Comparison of ENCODE assay signal across 14 mouse cellular contexts in genomic region chr10:62730826-62731225, GRCm38 (mm10). TPM values are rescaled to one million over a fixed set of nuclear protein-coding genes. Genes with fewer than 3 reads are reported as not detected.
"Had no signal": no experiment of that assay in that cellular context is flagged by ENCODE, and none has a peak within 500 bp of the region (broad histone marks: within the 10 kb centered on the region; RNA-seq: fewer than 3 reads in every experiment).

No protein-coding gene starts in this region.

- DNase-seq: left cerebral cortex, postnatal 4 days; liver; liver, embryonic 13.5 days; liver, postnatal 0 days; lung, adult 18-20 months; lung, adult 2 months; lung, embryonic 14.5 days; lung, postnatal 10 days; lung, postnatal 14 days; lung, postnatal 36 days; lung, postnatal 4 days; midbrain, embryonic 14.5 days had no signal

RNA-seq across cellular contexts. Expression of gene Stox1, which starts 4.9 kb away (rescaled TPM):
- total RNA-seq: megakaryocyte-erythroid progenitor cell, adult 5-6 weeks; monocyte, adult 5-6 weeks had no signal
